Mouse (Mus musculus): ENCODE measurements around the gene Sltm.
"Not testable (repeated sequence)": the region's sequence is repeated elsewhere in the genome, so short reads cannot be mapped to it uniquely, and the experiment has no call there.

The Sltm gene

DNA sequence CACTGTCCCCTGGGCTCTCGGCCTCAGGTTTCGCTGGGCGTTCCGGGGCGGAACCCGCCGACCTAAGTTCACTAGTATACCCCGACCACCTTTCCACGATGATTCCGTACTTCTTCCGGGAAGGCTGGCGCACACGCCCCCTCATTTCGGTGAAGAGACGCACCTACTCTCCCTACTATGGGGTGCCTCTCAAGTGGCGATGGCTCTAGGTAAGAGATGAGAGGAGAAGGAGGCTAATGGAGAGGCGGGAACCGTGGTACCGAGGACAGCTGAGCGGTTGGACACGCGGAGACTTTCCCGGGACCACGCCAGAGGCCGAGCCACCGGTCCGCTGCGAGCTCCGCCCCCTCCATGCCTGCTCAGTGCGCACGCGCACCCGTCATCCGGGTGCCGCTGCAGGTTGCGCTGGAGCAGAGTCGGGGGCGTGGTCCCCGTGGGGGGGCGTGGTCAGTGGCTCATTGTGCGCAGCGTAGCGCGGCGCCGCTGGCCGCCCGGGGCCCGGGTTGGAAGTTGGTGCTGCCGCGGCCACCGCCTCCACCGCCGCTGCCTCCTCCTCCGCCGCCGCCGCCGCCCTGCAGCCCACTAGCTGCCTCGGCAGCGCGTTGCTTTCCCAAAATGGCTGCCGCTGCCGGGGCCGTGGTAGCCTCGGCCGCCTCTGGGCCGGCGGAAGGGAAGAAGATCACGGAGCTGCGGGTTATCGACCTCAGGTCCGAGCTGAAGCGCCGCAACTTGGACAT is at the start of gene Sltm:
TSS of gene Sltm (plus strand) at position 450 of the 737 bp plus-strand sequence.
- in situ Hi-C loops (cut with MboI; ENCODE audit: low sequenced_read_pairs), result no loop called here

DNA sequence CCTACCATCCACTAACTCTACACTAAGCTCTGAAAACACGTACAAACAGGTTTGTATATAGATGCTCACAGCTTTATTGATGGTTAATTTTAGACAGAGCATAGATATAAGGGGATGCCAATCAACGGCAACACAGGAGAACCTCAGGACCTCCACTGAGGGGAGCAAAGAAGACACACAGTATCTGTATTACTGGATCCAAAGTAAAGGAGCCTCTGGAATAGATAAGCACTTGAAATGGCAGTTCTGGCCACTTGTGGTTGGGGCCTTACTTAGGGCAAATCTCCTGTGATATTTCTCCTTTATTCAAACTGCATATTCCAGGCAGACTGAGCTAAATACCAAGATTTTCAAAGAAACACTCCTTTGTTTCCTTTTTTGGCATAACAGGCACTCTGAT is 49.5 kb upstream of the Sltm start:
- in situ Hi-C loops (cut with MboI; ENCODE audit: low sequenced_read_pairs), result no loop called here

DNA sequence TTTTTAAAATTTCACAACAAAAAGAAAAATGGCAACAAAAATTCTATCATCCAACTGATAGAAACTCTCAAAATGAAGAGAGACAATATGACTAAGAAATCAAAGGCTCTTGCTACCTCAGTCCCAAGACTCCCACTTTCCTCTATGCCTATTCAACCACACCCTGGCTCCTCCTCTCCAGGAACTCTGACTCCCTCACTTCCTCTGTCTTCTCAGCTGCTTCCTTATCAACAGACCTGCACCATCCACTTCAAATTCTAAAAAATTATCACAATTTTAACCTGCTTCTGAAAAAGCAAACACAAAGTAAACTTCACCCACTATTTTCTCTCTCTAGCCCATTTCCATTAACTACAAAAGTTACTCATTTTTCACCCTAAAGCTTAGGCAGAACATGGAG is 45.6 kb upstream of the Sltm start:
- in situ Hi-C loops (cut with MboI; ENCODE audit: low sequenced_read_pairs), result no loop called here

DNA sequence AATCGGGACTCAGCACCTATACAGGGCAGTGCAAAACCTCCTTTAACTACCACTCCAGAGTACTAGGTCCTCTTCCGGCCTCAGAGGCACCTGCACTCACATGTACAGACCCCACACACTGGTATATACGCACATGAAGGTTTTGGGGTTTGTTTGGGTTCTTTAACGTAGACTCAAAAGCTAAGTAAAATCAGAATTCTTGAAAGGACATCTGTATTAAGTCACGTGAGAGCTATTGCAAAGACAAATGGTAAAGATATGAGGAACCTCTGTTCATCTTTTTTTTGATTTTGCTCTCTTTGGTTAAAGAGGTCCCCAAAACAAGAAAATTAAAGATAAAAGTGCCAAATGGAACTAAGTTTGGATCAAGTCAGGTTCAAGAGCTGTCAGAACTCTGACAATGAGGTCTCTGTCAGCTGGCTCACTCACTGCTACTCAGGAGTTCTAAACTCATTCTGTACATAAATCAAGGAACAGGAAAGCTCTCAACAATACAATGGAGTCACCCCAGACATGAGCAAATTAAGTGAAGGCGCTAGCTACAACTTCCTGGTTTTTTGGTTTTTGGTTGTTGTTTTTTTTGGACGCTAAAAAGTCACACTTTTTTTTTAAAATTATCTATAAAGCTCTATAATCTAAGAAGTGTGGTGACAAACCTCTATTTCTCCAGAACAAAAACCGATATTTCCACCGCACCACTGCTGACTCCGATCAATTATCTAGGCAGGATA is 40.1 kb upstream of the Sltm start:
- in situ Hi-C loops (cut with MboI; ENCODE audit: low sequenced_read_pairs), result no loop called here

DNA sequence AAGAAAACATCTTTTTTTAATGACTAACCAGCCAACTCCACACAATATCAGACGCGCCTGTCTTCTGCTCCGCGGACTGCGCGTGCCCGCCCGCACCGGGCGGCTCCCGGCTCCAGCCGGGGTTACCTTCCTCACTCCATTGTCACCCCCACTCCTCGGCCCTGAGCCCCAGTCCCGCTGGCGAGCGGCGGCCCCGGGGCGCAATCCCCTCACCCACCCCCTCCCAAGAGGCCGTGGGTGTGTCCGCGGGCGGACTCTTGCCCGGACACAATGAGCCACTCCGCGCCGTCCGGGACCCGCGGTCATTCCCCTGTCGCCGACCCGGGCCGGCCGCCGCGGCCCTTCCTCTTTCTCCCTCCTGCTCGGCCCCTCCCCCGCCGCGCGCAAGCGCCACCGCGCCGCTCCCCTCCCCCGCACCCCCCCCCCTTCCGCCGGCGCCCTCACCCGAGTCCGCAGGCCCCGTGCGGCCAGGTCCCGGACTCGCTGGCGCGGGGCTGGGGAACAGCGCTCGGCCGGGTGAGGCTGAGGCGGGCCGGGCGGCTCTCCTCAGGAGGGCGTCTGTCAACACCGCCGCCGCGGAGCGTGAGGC is 39.4 kb upstream of the Sltm start:
- in situ Hi-C loops (cut with MboI; ENCODE audit: low sequenced_read_pairs), result no loop called here

DNA sequence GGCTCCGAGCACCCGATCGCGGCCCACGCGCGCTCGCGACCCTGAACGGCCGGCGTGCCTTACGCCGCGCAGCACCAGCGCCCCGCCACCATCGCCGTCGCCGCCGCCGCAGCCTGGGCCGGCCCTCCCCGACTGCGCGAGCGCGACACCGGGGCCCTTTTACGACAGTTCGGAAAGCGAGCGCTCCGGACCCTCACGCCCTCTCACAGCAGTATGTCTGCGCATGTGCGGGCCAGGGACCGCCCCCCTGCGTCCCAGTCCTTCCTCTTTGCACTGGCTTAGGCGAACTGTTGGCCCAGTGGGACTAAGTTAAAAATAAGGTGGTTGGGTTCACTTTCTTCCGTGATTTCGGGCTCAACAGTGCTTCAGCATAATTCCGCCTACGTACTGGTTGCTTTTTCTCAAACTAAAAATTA is 38.9 kb upstream of the Sltm start, which contains the start of gene Rnf111:
TSS of gene Rnf111 (minus strand) at position 100 of the 416 bp plus-strand sequence.
- in situ Hi-C loops (cut with MboI; ENCODE audit: low sequenced_read_pairs), result no loop called here

DNA sequence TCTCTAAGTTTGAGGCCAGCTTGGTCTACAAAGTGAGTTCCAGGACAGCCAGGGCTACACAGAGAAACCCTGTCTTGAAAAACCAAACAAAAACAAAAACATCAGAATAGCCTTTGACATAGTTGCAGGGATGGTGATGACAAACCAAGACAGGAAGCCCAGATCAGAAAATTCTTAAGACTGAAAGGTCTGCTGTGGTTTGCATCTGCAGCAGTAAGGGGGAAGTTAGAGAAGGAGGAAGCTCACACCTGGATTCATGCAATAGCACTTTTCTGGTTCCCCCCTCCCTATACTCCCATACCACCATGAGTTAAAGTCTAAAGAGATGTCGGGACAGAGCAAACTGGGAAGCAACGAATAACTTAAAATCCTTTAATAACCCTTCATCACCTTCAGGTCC is 36.4 kb upstream of the Sltm start:
- in situ Hi-C loops (cut with MboI; ENCODE audit: low sequenced_read_pairs), result no loop called here

DNA sequence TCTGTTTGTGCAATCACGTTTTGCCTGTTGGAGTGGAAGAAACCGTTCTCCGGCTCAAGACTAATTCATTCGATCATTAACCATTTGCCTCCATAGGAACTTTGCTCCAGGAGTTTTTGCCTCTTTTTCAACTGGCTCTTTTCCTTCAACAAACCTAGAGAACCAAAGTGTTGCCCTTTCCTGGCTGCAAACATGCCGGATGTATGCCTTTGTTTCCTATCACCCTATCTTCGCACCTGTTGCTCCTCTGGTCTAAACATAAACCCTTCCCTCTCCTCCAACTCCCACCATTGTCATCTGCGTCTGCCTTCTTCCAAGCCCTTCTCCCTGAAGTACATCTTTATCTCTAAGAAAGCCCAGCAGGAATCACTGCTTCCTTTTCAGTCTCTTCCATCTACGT is 35.8 kb upstream of the Sltm start:
- in situ Hi-C loops (cut with MboI; ENCODE audit: low sequenced_read_pairs), result no loop called here

DNA sequence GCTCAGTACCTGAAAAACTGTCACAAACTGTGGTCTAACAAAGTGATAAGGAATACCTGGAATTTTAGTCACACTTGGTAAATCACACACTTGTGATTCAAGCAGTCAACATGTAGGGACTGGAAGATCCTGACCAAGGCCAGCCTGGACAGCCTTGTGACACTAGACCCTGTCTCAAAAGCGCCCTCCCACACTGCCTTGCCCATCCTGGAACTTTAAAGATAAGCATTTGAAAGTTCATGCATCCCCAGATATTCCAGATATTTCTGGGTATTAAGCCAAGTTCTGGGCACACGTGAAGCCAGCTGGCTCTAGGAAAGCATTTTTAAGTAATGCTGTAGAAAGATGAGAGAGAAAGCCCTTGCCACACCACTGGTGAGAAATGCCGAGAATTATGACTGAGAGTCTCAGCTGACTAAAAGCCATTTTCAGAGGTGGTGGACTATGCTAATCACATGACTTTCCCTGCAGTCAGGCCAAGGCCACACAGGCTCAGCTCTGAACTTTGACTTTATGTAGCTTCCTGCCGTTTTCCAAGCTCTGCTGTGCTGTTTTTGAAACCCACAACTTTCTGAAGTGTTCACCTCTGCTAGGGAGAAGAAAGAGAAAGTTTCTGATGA is 32.5 kb upstream of the Sltm start:
- in situ Hi-C loops (cut with MboI; ENCODE audit: low sequenced_read_pairs), result no loop called here

DNA sequence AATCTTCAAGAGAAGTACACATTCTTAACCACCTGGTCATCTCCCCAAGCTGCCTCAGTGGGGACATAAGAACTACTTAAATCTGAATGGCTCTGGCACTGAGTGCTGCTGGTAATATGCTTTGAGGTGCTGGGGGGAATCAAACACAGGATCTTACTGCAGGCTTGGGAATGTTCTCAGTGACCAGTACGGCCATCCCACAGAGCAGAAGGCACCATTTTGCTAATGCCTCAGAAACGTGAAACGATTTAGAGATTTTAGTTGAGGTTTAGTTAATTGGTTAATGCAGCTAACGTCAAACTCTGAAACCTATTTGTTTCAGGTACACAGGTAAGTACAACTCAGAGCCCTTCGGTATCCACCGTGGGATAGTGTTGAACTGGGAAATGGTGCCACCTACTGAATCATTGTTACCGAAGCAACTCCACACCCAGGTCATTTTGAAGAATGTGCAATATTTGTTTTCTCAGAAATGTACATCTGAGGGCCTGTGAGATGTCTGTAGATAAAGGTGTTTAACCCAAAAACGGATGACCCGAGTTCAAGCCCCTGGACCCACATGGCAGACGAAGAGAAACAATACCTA is 31.5 kb upstream of the Sltm start:
- in situ Hi-C loops (cut with MboI; ENCODE audit: low sequenced_read_pairs), result no loop called here

DNA sequence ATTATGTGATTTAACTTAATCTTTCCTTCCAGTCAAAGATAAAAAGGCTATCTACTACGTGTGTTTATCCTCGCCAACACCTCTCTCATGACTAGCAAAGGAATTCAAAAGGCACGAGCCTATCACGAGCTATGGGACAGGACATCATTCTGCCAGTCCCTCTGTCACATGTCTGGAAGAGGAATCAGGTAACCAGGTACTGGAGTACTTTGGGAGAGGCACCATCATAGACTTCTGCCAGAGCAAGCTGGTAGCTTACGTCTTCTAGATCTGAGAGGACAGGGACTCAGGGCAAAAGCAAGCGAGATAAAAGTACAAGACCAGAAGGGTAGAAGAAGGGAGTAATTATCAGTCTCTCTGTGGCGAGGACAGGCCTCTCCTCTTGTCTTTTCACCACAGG is 30.9 kb upstream of the Sltm start:
- in situ Hi-C loops (cut with MboI; ENCODE audit: low sequenced_read_pairs), result no loop called here

DNA sequence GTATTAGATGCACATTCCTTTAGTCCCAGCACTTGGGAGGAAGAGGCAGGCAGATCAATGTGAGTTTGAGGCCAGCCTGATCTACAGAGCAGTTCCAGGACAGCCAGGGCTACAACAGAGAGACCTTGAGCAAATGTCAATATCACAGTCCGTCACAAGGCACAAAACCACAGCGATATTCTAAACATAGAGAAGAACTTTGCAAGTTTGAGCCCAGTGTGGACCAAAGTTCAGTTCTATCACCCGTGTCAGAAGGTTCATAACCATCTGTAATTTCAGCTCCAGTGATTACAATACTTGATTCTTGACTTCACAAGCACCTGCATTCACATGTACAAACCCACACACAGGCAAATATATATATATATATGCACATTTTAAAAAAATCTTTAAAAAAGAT is 21.9 kb upstream of the Sltm start:
- in situ Hi-C loops (cut with MboI; ENCODE audit: low sequenced_read_pairs), result no loop called here

DNA sequence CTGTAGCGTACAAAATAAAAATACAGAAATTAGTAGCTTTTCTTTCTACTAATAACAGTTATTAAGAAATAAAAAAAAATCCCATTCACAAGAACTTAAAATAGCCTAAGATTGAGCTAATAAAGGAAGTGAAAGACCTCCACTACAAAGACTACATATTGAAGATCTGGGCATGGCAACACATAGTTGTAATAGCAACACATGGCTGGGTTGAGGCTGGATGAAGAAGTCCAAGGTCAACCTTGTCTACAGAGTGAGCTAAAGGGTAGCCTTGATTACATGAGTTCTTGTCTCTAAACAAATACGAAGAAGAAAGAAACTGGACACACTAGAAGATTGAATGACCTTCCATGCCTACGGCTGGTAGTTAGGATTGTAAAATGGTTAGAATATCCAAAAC is 18.7 kb upstream of the Sltm start:
- in situ Hi-C loops (cut with MboI; ENCODE audit: low sequenced_read_pairs), result no loop called here

DNA sequence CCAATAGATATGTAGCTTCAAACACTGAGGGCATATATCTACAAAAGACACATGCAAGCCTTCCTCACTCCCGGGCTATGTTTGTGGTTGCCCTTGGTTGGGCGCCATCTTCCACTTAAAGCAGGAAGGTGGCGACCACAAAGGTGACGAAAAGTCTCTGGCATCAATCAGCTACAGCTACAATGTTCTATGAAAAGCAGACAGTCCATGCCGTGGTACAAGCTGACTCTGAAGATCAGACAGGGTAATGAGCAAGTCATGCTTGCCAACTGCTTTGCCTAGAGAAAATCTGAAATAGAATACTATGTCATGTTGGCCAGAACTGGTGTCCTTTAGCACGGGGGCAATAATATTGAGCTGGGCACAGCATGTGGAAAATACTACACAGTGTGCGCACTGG is 18.2 kb upstream of the Sltm start:
- in situ Hi-C loops (cut with MboI; ENCODE audit: low sequenced_read_pairs), result no loop called here

DNA sequence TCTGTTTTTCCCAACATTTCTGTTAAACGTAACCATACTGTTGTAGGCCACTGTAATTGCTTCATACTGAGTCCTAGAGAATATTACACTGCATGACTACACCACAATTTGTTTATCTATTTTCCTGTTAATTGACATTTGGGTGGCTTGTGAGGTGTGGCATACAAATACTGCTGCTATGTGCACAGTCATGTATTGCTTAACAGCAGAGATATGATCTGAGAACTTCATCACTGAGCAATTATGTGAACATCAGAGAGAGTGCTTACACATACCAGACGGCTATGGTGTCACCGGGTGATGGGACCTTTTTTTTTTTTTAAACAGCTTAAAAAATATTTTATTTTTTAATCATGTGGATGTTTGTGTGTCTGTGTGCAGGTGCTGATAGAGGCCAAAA is 9.2 kb upstream of the Sltm start:
- in situ Hi-C loops (cut with MboI; ENCODE audit: low sequenced_read_pairs), result no loop called here

DNA sequence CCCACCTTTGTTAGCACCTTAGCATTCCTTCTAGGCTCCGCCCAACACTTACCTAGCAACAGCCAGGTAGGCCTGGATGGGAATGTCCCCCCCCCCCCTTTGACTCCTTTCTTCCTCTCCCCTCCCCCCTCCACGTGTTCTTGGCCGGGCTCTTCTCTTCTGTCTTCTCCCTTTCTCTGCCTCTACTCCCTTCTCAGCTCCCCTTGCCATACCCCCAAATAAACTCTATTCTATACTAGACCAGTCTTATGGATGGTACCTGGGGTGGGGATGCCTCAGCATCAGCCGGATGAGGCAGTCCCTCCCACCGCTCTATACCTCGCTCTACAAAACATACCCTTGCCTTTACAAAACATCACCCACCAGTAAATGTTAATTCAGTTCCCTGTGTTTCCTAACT is 970 bp upstream of the Sltm start:
- in situ Hi-C loops (cut with MboI; ENCODE audit: low sequenced_read_pairs), result no loop called here

DNA sequence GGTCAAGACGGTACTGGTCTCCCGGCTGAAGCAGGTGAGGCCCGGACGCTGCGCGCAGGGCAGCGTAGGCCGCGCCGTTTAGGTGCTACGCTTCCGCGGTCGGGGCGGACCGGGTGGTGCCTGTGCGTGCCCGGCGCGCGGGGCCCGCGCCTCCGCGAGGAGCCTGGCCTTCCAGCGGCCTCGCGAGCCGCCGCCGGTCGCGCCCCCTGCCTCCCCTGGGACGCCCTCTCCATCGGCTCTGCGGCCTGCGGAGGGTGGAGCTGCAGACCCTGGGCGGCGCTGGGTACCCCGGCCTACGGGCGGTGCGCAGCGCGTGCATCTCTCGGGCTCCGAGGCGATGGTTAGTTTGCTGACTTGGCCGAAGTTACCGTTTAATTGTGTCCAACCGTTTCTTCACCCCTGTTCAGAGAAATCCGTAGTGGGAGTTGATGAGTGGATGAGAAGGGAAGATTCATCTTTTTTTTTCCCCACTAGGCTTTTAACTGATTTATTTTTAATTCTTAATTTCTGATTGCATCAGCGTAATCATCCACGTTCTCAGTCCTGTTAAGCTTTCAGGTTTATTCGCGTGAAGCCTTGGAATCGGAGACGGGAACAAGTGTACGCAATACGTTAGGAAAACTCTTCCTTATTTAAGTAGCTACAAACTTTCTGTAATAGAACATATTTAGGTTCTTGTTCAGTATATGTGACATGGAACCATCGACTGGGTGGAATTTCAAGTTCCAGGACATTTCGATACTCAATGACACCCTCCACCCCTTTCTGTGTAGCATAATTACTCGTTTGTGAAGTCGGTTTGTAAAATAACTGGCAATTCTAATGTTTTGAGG is 710 bp downstream of the Sltm start:
- in situ Hi-C loops (cut with MboI; ENCODE audit: low sequenced_read_pairs), result no loop called here

DNA sequence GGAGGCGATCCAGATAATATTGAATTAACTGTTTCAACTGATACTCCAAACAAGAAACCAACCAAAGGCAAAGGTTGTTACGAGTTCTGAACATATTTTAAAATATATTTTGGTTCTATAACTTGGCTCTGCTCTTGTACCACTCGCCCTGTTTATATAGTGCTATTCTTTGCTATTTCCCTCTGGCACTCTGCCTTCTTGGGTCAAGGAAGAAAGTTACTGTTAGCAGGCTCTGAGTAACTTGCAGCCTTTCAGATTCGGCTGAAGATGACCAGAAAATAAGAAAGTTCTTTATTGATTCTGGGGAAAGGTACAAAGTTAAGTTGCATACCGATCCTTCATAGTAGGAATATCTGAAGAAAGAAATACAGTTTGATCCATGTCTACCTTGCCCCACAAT is 1.4 kb downstream of the Sltm start:
- in situ Hi-C loops (cut with MboI; ENCODE audit: low sequenced_read_pairs), result no loop called here

DNA sequence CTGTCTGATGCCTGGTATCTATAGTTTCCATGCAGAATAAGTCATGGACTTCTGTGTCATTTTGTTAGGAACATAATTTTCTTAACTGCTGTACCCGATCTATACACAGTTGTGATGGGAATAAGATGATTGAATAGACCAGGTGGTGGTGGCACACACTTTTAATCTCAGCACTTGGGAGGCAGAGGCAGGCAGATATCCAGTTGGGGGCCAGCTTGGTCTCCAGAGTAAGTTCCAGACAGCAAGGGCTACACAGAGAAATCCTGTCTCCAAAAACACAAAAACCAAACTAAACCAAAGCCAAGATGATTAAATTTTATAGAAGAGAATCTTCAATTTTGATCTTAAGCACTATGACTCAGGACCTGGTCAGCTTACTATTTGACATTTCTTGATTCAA is 2.3 kb downstream of the Sltm start:
- in situ Hi-C loops (cut with MboI; ENCODE audit: low sequenced_read_pairs), result no loop called here

DNA sequence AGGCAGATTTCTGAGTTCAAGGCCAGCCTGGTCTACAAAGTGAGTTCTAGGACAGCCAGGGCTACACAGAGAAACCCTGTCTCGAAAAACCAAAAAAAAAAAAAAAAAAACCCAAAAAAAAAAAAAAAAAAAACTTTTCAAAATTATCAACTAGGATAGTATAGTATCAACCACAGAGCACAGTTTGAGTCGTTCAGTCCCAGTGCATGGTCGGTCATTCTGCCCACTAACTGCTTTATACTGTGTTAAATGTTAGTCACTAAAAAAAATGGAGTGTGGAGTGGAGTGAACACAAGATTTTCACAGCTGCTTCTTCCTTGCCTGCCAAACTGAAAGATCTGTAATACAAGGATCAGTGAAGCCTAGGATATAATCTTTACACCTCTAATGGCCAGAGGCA is 4.0 kb downstream of the Sltm start:
- in situ Hi-C loops (cut with MboI; ENCODE audit: low sequenced_read_pairs), result not testable (repeated sequence)
